Mouse (Mus musculus) spleen, adult 2 months (tissue): ENCODE measurements around the gene Dnah11.

Experiments
- CTCF ChIP-seq: fragments of 200-500 bp; IDR thresholded peaks from 2 replicates; pipeline ENCODE4 v1.5.1; 2011; ENCODE audit warnings: mild to moderate bottlenecking, inconsistent platforms; ENCODE audit not compliant: insufficient read depth, insufficient read length, insufficient replicate concordance; ENCODE audit errors: extremely low read depth
- POLR2A ChIP-seq: fragments of 200-500 bp; IDR thresholded peaks from 2 replicates; pipeline ENCODE4 v1.6.1; 2011; ENCODE audit warnings: low read depth, low read length, inconsistent platforms

- TF ChIP-seq POLR2A (no peak), CTCF (no peak)
These were observed 22.3 kb upstream of the Dnah11 start for GRCm38 (mm10) chr12:118221182-118221581.
